Mouse (Mus musculus): ENCODE measurements around the gene Prap1. TPM values are rescaled to one million over a fixed set of nuclear protein-coding genes. Genes with fewer than 3 reads are reported as not detected.

Prap1 gene
- polyA plus RNA-seq, 1 experiment = 1.1 TPM

GRCm38 (mm10) chr7:140057413-140058407, 35.5 kb upstream of the Prap1 start:
- Histone ChIP-seq H3K36me3 (ENCODE audit: control insufficient read depth, insufficient read depth, low read length) (no peaks in the 10 kb centered on the region), H3K27ac (ENCODE audit: insufficient read depth, low read depth, low read length) (no peak overlapping the region), H3K4me3 (ENCODE audit: insufficient read depth, low read depth, low read length) (peak overlapping the region; percentile 1), H3K4me1 (ENCODE audit: control insufficient read depth, insufficient read depth, low read length) (no peaks in the 10 kb centered on the region; the same call in 1 of the 2 replicates), H3K27me3 (replicated peaks; ENCODE audit: control insufficient read depth, insufficient read depth, low read length) (0 out of 2 replicates have a peak, but pooled peaks cover 3% of the 10 kb centered on the region)
- TF ChIP-seq CTCF (conservative IDR thresholded peaks at IDR 0.05; ENCODE audit: insufficient read depth, insufficient read length, low read depth, low read length) (no peak), POLR2A (IDR thresholded peaks at IDR 0.05; ENCODE audit: low read depth, low read length) (no peak)
- WGBS = 5% methylated on average over 53 of the region's 53 CpGs
- peak; percentile 53 for DNase-seq

DNA sequence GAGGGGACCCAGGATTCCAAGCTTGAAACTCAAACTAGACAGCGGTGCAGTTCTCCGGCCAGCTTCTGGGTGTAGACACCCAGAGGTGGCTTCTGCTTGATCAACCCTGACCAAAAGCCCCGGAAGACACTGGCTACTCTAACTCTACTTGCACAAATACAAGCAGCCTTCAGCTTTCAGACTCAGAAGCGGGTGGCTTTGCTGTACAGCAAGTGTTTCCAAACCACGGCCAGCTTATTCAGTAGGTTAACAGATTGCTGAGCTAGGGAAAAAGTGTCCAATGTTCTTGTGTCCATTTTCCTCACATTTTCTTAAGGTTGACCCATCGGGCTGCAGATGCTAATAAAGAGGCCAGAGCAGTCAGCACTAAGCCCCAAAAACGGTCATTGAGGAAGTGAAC, 34.7 kb upstream of the Prap1 start:
- Histone ChIP-seq H3K27ac (ENCODE audit: insufficient read depth, low read depth, low read length) (no peak overlapping the region), H3K36me3 (ENCODE audit: control insufficient read depth, insufficient read depth, low read length) (no peaks in the 10 kb centered on the region), H3K27me3 (replicated peaks; ENCODE audit: control insufficient read depth, insufficient read depth, low read length) (0 out of 2 replicates have a peak, but pooled peaks cover 3% of the 10 kb centered on the region), H3K4me1 (ENCODE audit: control insufficient read depth, insufficient read depth, low read length) (no peaks in the 10 kb centered on the region; the same call in 1 of the 2 replicates), H3K4me3 (ENCODE audit: insufficient read depth, low read depth, low read length) (no peak overlapping the region)
- WGBS = 30% methylated on average over 7 of the region's 7 CpGs
- TF ChIP-seq CTCF (conservative IDR thresholded peaks at IDR 0.05; ENCODE audit: insufficient read depth, insufficient read length, low read depth, low read length) (no peak), POLR2A (IDR thresholded peaks at IDR 0.05; ENCODE audit: low read depth, low read length) (no peak)
- no peak for DNase-seq

DNA sequence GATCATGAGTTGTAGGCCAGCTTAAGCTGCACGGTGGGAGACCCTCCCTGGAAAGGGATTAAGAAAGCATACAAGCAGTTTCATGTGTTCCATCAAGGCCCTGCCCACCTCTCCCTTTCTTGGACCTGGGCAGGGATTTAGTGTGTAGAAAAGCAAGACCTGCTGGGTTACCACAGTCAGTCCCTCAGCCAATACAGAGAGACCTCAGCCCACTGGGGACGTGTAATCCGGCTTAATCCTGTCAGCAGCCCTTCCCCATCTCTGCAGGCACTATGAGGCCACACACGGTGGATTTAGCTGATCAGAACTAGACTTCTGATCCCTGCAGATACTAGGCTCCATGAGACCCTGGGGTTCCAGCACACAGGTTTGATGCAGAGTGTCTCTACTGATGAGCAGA, 33.6 kb upstream of the Prap1 start:
- 67% methylated on average over 4 of the region's 4 CpGs for WGBS
- Histone ChIP-seq H3K27me3 (replicated peaks; ENCODE audit: control insufficient read depth, insufficient read depth, low read length) (0 out of 2 replicates have a peak, but pooled peaks cover 3% of the 10 kb centered on the region), H3K27ac (ENCODE audit: insufficient read depth, low read depth, low read length) (no peak overlapping the region), H3K4me3 (ENCODE audit: insufficient read depth, low read depth, low read length) (no peak overlapping the region), H3K36me3 (ENCODE audit: control insufficient read depth, insufficient read depth, low read length) (no peaks in the 10 kb centered on the region), H3K4me1 (ENCODE audit: control insufficient read depth, insufficient read depth, low read length) (no peaks in the 10 kb centered on the region; the same call in 1 of the 2 replicates)
- no peak for DNase-seq
- TF ChIP-seq POLR2A (IDR thresholded peaks at IDR 0.05; ENCODE audit: low read depth, low read length) = no peak
- TF ChIP-seq CTCF (conservative IDR thresholded peaks at IDR 0.05; ENCODE audit: insufficient read depth, insufficient read length, low read depth, low read length) = no peak

GRCm38 (mm10) chr7:140060936-140061831, 32.0 kb upstream of the Prap1 start:
- Histone ChIP-seq H3K27me3 (replicated peaks; ENCODE audit: control insufficient read depth, insufficient read depth, low read length) (0 out of 2 replicates have a peak, but pooled peaks cover 3% of the 10 kb centered on the region), H3K4me3 (ENCODE audit: insufficient read depth, low read depth, low read length) (peak overlapping the region; percentile 8; the same call in 1 of the 2 replicates), H3K4me1 (ENCODE audit: control insufficient read depth, insufficient read depth, low read length) (no peaks in the 10 kb centered on the region; the same call in 1 of the 2 replicates), H3K36me3 (ENCODE audit: control insufficient read depth, insufficient read depth, low read length) (no peaks in the 10 kb centered on the region), H3K27ac (ENCODE audit: insufficient read depth, low read depth, low read length) (no peak overlapping the region)
- DNase-seq = peak; percentile 16
- TF ChIP-seq POLR2A (IDR thresholded peaks at IDR 0.05; ENCODE audit: low read depth, low read length) (no peak), CTCF (conservative IDR thresholded peaks at IDR 0.05; ENCODE audit: insufficient read depth, insufficient read length, low read depth, low read length) (no peak)
- 3% methylated on average over 45 of the region's 47 CpGs for WGBS

GRCm38 (mm10) chr7:140061832-140062130, 31.4 kb upstream of the Prap1 start:
- TF ChIP-seq CTCF (conservative IDR thresholded peaks at IDR 0.05; ENCODE audit: insufficient read depth, insufficient read length, low read depth, low read length) (no peak), POLR2A (IDR thresholded peaks at IDR 0.05; ENCODE audit: low read depth, low read length) (no peak)
- H3K27me3 ChIP-seq (replicated peaks; ENCODE audit: control insufficient read depth, insufficient read depth, low read length) = 0 out of 2 replicates have a peak, but pooled peaks cover 3% of the 10 kb centered on the region
- H3K36me3 ChIP-seq (ENCODE audit: control insufficient read depth, insufficient read depth, low read length) = no peaks in the 10 kb centered on the region
- 5% methylated on average over 6 of the region's 6 CpGs for WGBS
- no peak overlapping the region for H3K27ac ChIP-seq (ENCODE audit: insufficient read depth, low read depth, low read length)
- H3K4me3 ChIP-seq (ENCODE audit: insufficient read depth, low read depth, low read length) = no peak overlapping the region
- DNase-seq = no peak
- no peaks in the 10 kb centered on the region; the same call in 1 of the 2 replicates for H3K4me1 ChIP-seq (ENCODE audit: control insufficient read depth, insufficient read depth, low read length)

DNA sequence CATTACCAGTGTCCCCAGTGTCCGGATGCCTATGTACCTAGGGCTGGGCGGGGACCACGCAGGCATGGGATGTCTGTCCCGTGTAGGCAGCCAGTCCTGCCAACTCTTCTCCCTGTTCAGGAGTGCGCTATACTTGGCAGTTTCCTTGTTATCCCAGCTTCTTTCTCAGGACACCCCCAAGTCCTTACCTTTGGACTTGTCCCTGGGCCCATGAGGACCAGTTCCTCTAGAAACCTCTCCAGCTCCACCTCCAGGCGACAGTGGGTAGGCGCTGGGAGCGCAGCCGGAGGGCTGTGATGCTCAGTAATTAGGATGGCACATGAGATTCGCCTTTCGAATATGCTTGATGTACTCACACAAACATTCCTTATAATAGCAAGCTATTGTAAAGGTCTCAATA, 30.9 kb upstream of the Prap1 start:
- DNase-seq = peak; percentile 27
- 21% methylated on average over 11 of the region's 11 CpGs for WGBS
- TF ChIP-seq CTCF (conservative IDR thresholded peaks at IDR 0.05; ENCODE audit: insufficient read depth, insufficient read length, low read depth, low read length) (peak; percentile 34), POLR2A (IDR thresholded peaks at IDR 0.05; ENCODE audit: low read depth, low read length) (no peak)
- H3K4me3 ChIP-seq (ENCODE audit: insufficient read depth, low read depth, low read length) = no peak overlapping the region
- 0 out of 2 replicates have a peak, but pooled peaks cover 3% of the 10 kb centered on the region for H3K27me3 ChIP-seq (replicated peaks; ENCODE audit: control insufficient read depth, insufficient read depth, low read length)
- H3K36me3 ChIP-seq (ENCODE audit: control insufficient read depth, insufficient read depth, low read length) = no peaks in the 10 kb centered on the region
- H3K27ac ChIP-seq (ENCODE audit: insufficient read depth, low read depth, low read length) = no peak overlapping the region
- no peaks in the 10 kb centered on the region; the same call in 1 of the 2 replicates for H3K4me1 ChIP-seq (ENCODE audit: control insufficient read depth, insufficient read depth, low read length)
